Mouse (Mus musculus) ES-Bruce4 (cell line): ENCODE measurements around the gene Wfdc11.

Source experiments
- CTCF ChIP-seq: IDR thresholded peaks from one replicate; pipeline ENCODE4 v1.8.1; 2011; ENCODE audit warnings: low read depth, low read length
- POLR2A ChIP-seq: IDR thresholded peaks from one replicate; pipeline ENCODE4 v1.8.1; 2011; ENCODE audit warnings: low read length; ENCODE audit not compliant: insufficient read depth

- no peak for TF ChIP-seq CTCF
- TF ChIP-seq POLR2A: no peak
These were observed 10.9 kb upstream of the Wfdc11 start, which contains the start of gene Wfdc13 for GRCm38 (mm10) chr2:164684807-164685206.
